Mouse (Mus musculus) CH12.LX (cell line): ENCODE measurements around the gene Tmem216.

Experiments used
- BHLHE40 ChIP-seq: IDR thresholded peaks from 2 replicates; pipeline ENCODE4 v1.6.1; 2011; ENCODE audit warnings: mild to moderate bottlenecking, low read depth, low read length, improper control_type of control experiment
- CTCF ChIP-seq, 2 experiments: IDR thresholded peaks in 1 of 2; conservative IDR thresholded peaks in 1 of 2; 2 replicates each; pipeline ENCODE4 v1.5.1; 2011 to 2012; ENCODE audit warnings: low read depth in 2 of 2, low read length in 2 of 2, improper control_type of control experiment in 1 of 2, inconsistent platforms in 1 of 2, mild to moderate bottlenecking in 1 of 2, moderate library complexity in 1 of 2
- ETS1 ChIP-seq: conservative IDR thresholded peaks from 2 replicates; pipeline ENCODE4 v1.6.1; 2012; ENCODE audit warnings: low read depth, mild to moderate bottlenecking, inconsistent platforms, low read length, improper control_type of control experiment, moderate library complexity
- KAT2A ChIP-seq: IDR thresholded peaks from 2 replicates; pipeline ENCODE4 v1.6.1; 2012; ENCODE audit warnings: low read length, improper control_type of control experiment, inconsistent platforms; ENCODE audit not compliant: insufficient replicate concordance
- MXI1 ChIP-seq: IDR thresholded peaks from 2 replicates; pipeline ENCODE4 v1.6.1; 2011; ENCODE audit warnings: mild to moderate bottlenecking, low read depth, low read length, improper control_type of control experiment
- POLR2A ChIP-seq: IDR thresholded peaks from 2 replicates; pipeline ENCODE4 v1.6.1; 2011; ENCODE audit warnings: low read depth, mild to moderate bottlenecking, improper control_type of control experiment, low read length
- RAD21 ChIP-seq: IDR thresholded peaks from 2 replicates; pipeline ENCODE4 v1.6.1; 2011; ENCODE audit warnings: low read depth, mild to moderate bottlenecking, low read length, improper control_type of control experiment, moderate library complexity

DNA sequence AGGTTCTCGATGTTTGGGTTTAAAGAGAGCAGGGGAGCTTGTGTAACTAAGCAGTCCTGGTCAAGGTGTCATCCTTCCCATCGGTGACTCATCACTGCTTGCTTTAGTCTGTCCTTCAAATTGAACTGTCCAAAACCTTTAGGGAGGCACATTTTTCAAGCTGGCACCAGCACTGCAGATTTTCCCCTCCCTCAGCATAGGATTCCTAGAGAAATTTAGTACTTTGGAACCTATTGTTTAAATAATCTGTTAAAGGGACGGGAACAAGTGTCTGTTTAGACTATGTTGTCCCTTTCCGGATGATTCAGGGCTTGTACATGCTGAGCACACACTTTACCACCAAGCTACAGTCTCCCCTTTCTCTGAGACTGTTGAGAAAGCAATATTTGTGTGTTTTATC, 9.2 kb upstream of the Tmem216 start:
- no peak for TF ChIP-seq POLR2A
- no peak for TF ChIP-seq BHLHE40
- TF ChIP-seq MXI1, result no peak
- no peak for TF ChIP-seq RAD21
- TF ChIP-seq ETS1, result no peak
- no peak for TF ChIP-seq CTCF (conservative IDR thresholded peaks at IDR 0.05 in 1 of 2, IDR thresholded peaks at IDR 0.05 in 1 of 2; ENCODE audit: low read depth in 2 of 2, low read length in 2 of 2)
- no peak for TF ChIP-seq KAT2A
